Mouse (Mus musculus) heart, adult 2 months (tissue): ENCODE data around the gene Fam83c.

ENCODE experiments used
- CTCF ChIP-seq: fragments of 200-600 bp; IDR thresholded peaks from 2 replicates; pipeline ENCODE4 v1.8.1; 2022; ENCODE audit warnings: antibody characterized with exemption, mild to moderate bottlenecking, moderate library complexity
- EP300 ChIP-seq: fragments of 200-500 bp; IDR thresholded peaks from 2 replicates; pipeline ENCODE4 v1.6.1; 2011; ENCODE audit warnings: low read depth, low read length, control low read depth; ENCODE audit not compliant: insufficient read depth
- POLR2A ChIP-seq: fragments of 200-500 bp; IDR thresholded peaks from 2 replicates; pipeline ENCODE4 v1.6.1; 2011; ENCODE audit warnings: mild to moderate bottlenecking, low read depth, low read length, control low read depth; ENCODE audit not compliant: insufficient read depth

GRCm38 (mm10) chr2:155820779-155821178 is 13.9 kb downstream of the Fam83c start:
- no peak for TF ChIP-seq POLR2A
- no peak for TF ChIP-seq CTCF
- no peak for TF ChIP-seq EP300
